In the genomic region with DNA sequence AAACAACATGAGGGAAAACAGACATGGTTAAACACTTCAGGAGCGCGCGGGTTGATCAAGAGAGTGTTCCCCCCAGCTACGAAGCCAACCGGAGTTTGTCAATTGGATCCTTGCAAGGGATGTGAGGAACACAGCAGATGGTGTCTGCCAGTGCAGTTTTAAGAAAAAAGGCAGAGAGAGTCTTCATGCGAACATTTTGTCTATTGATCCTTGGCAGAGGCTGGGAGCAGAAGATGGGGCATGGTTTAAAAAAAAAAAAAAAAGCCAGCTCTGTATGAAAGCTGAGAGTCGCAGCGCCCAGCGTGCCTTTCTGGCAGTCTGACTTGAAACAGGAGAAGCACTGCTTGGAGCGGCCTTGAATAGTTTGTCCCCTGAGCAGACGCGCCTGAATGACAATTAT, we compare ENCODE assay signal across 12 mouse cellular contexts. TPM values are rescaled to one million over a fixed set of nuclear protein-coding genes. Genes with fewer than 3 reads are reported as not detected.
DNase-seq lines count a peak whose midpoint lies in the region; ATAC-seq lines count a peak whose summit lies in the region.
"Had no signal": no experiment of that assay in that cellular context is flagged by ENCODE, and none has a peak within 500 bp of the region (broad histone marks: within the 10 kb centered on the region; RNA-seq: fewer than 3 reads in every experiment).

No protein-coding gene starts in this region.

- H3K9me3 ChIP-seq in forebrain, embryonic 15.5 days, result no peaks in the 10 kb centered on the region
- no peaks in the 10 kb centered on the region for H3K9me3 ChIP-seq in forebrain, embryonic 11.5 days (ENCODE audit: control insufficient read depth, low read length)
- H3K9me3 ChIP-seq in midbrain, embryonic 14.5 days (ENCODE audit: control insufficient read depth, low read length), result no peaks in the 10 kb centered on the region
- H3K9me3 ChIP-seq in midbrain, embryonic 10.5 days (replicated peaks), result peaks cover 4% of the 10 kb centered on the region; the same call in 1 of the 2 replicates
- peaks cover 5% of the 10 kb centered on the region for H3K9me3 ChIP-seq in hindbrain, embryonic 12.5 days (replicated peaks)
- H3K9me3 ChIP-seq: limb, embryonic 15.5 days had no signal

- peak overlapping the region; percentile 42 for H3K27ac ChIP-seq in forebrain, embryonic 15.5 days (replicated peaks)
- H3K27ac ChIP-seq in forebrain, embryonic 11.5 days (ENCODE audit: low read depth, low read length), result no peak overlapping the region
- no peak overlapping the region for H3K27ac ChIP-seq in midbrain, embryonic 14.5 days (replicated peaks; ENCODE audit: low read depth, low read length)
- H3K27ac ChIP-seq in midbrain, embryonic 10.5 days (replicated peaks), result no peak overlapping the region
- no peak overlapping the region for H3K27ac ChIP-seq in hindbrain, embryonic 12.5 days
- H3K27ac ChIP-seq: limb, embryonic 15.5 days had no signal

- H3K27me3 ChIP-seq in forebrain, embryonic 15.5 days, result no peaks in the 10 kb centered on the region
- no peaks in the 10 kb centered on the region for H3K27me3 ChIP-seq in forebrain, embryonic 11.5 days (ENCODE audit: control insufficient read depth, insufficient read depth, low read length)
- H3K27me3 ChIP-seq in midbrain, embryonic 14.5 days (ENCODE audit: control insufficient read depth, insufficient read depth, low read length), result no peaks in the 10 kb centered on the region
- no peaks in the 10 kb centered on the region for H3K27me3 ChIP-seq in midbrain, embryonic 10.5 days (ENCODE audit: low read depth, poor library complexity, severe bottlenecking)
- no peaks in the 10 kb centered on the region for H3K27me3 ChIP-seq in hindbrain, embryonic 12.5 days
- H3K27me3 ChIP-seq: limb, embryonic 15.5 days had no signal

- H3K9ac ChIP-seq in forebrain, embryonic 15.5 days (replicated peaks), result no peak overlapping the region
- H3K9ac ChIP-seq in forebrain, embryonic 11.5 days (ENCODE audit: low read length), result no peak overlapping the region
- no peak overlapping the region for H3K9ac ChIP-seq in midbrain, embryonic 14.5 days (replicated peaks; ENCODE audit: low read length)
- H3K9ac ChIP-seq in hindbrain, embryonic 12.5 days, result no peak overlapping the region
- H3K9ac ChIP-seq: limb, embryonic 15.5 days; lung, embryonic 14.5 days had no signal

- no peak overlapping the region for H3K4me2 ChIP-seq in forebrain, embryonic 15.5 days (replicated peaks)
- H3K4me2 ChIP-seq in forebrain, embryonic 11.5 days (ENCODE audit: low read depth, low read length, severe bottlenecking), result no peak overlapping the region
- H3K4me2 ChIP-seq in midbrain, embryonic 14.5 days (ENCODE audit: low read length), result no peak overlapping the region
- H3K4me2 ChIP-seq in hindbrain, embryonic 12.5 days (replicated peaks), result no peak overlapping the region
- H3K4me2 ChIP-seq: limb, embryonic 15.5 days; lung, embryonic 14.5 days had no signal

- WGBS in forebrain, embryonic 15.5 days, result 50% methylated on average over 12 of the region's 12 CpGs
- WGBS in forebrain, embryonic 11.5 days, result 69% methylated on average over 12 of the region's 12 CpGs
- WGBS in midbrain, embryonic 14.5 days, result 50% methylated on average over 12 of the region's 12 CpGs
- WGBS in midbrain, embryonic 10.5 days, result 67% methylated on average over 12 of the region's 12 CpGs
- WGBS in hindbrain, embryonic 12.5 days, result 53% methylated on average over 12 of the region's 12 CpGs

- H3K4me1 ChIP-seq in forebrain, embryonic 15.5 days, result peaks cover 8% of the 10 kb centered on the region; the same call in 1 of the 2 replicates
- H3K4me1 ChIP-seq in forebrain, embryonic 11.5 days (replicated peaks; ENCODE audit: control insufficient read depth, insufficient read depth, low read length), result no peaks in the 10 kb centered on the region
- no peaks in the 10 kb centered on the region for H3K4me1 ChIP-seq in midbrain, embryonic 14.5 days (ENCODE audit: control insufficient read depth, insufficient read depth, low read length)
- peaks cover 4% of the 10 kb centered on the region; the same call in 1 of the 2 replicates for H3K4me1 ChIP-seq in midbrain, embryonic 10.5 days
- H3K4me1 ChIP-seq in hindbrain, embryonic 12.5 days, result peaks cover 3% of the 10 kb centered on the region; the same call in 1 of the 2 replicates
- H3K4me1 ChIP-seq: limb, embryonic 15.5 days had no signal

- intact Hi-C loops in left cerebral cortex, postnatal 4 days (cut with DNase I), result no loop called here

- DNase-seq in forebrain, embryonic 11.5 days (ENCODE audit: low spot score), result no peak
- peak; percentile 45 for DNase-seq in midbrain, embryonic 14.5 days
- no peak for DNase-seq in midbrain, embryonic 10.5 days (ENCODE audit: low spot score)
- DNase-seq in left cerebral cortex, postnatal 4 days, result peak; percentile 13
- DNase-seq in B cell, adult 2 months, result no peak
- DNase-seq: kidney, adult 2 months; lung, embryonic 14.5 days had no signal

- H3K36me3 ChIP-seq in forebrain, embryonic 15.5 days, result no peaks in the 10 kb centered on the region
- no peaks in the 10 kb centered on the region for H3K36me3 ChIP-seq in forebrain, embryonic 11.5 days (ENCODE audit: control insufficient read depth, insufficient read depth, low read length)
- H3K36me3 ChIP-seq in midbrain, embryonic 14.5 days (ENCODE audit: control insufficient read depth, insufficient read depth, low read length), result no peaks in the 10 kb centered on the region
- no peaks in the 10 kb centered on the region for H3K36me3 ChIP-seq in midbrain, embryonic 10.5 days
- H3K36me3 ChIP-seq in hindbrain, embryonic 12.5 days, result no peaks in the 10 kb centered on the region
- H3K36me3 ChIP-seq: limb, embryonic 15.5 days had no signal

- H3K4me3 ChIP-seq in forebrain, embryonic 15.5 days, result no peak overlapping the region
- H3K4me3 ChIP-seq in forebrain, embryonic 11.5 days (ENCODE audit: low read depth, low read length), result no peak overlapping the region
- no peak overlapping the region for H3K4me3 ChIP-seq in midbrain, embryonic 14.5 days (replicated peaks; ENCODE audit: low read depth, low read length)
- no peak overlapping the region for H3K4me3 ChIP-seq in midbrain, embryonic 10.5 days
- H3K4me3 ChIP-seq in hindbrain, embryonic 12.5 days, result no peak overlapping the region
- H3K4me3 ChIP-seq: limb, embryonic 15.5 days had no signal

- ATAC-seq in forebrain, embryonic 15.5 days (replicated peaks), result peak; percentile 43; the same call in 1 of the 2 replicates
- no peak for ATAC-seq in forebrain, embryonic 11.5 days (replicated peaks; ENCODE audit: low FRiP score)
- no peak for ATAC-seq in midbrain, embryonic 14.5 days (ENCODE audit: low FRiP score, low TSS enrichment)
- ATAC-seq in CD4-positive, CD25-positive, alpha-beta regulatory T cell, adult 4 months, result no peak
- ATAC-seq in hindbrain, embryonic 12.5 days (ENCODE audit: low FRiP score), result no peak
- ATAC-seq: activated CD4-positive, CD25-positive, alpha-beta regulatory T cell, adult 4 months had no signal

RNA-seq across cellular contexts. Expression of a gene that starts 23.3 kb away (rescaled TPM):
- polyA plus RNA-seq in forebrain, embryonic 15.5 days (2015; fragmentation: Nextera tagmentation; extraction: Ambion mirVana), result 51.4 and 51.7 TPM in 2 replicates
- polyA plus RNA-seq in forebrain, embryonic 11.5 days (2014; fragmentation: Nextera tagmentation; extraction: Ambion mirVana), result 58.4 and 65.5 TPM in 2 replicates
- polyA plus RNA-seq in midbrain, embryonic 14.5 days (2014; fragmentation: Nextera tagmentation; extraction: Ambion mirVana), result 57.2 and 62.4 TPM in 2 replicates
- polyA plus RNA-seq in midbrain, embryonic 10.5 days (2016; fragmentation: Nextera tagmentation; extraction: Ambion mirVana), result 73.7 and 73.9 TPM in 2 replicates
- 10 to 100 TPM; 40.0 to 41.7 TPM for total RNA-seq in left cerebral cortex, postnatal 4 days (2021)
- polyA plus RNA-seq in CD4-positive, CD25-positive, alpha-beta regulatory T cell, adult 4 months (2017; shearing (Covaris generic)), result 10 to 100 TPM; 49.8 to 70.8 TPM
- 55.6 and 56.0 TPM in 2 replicates for polyA plus RNA-seq in hindbrain, embryonic 12.5 days (2016; fragmentation: Nextera tagmentation; extraction: Ambion mirVana)

Comparison
In these comparisons a context has a peak if more than half of its experiments do, and no peak if none do; other contexts are left out.
1. DNase-seq: peak in midbrain, embryonic 14.5 days (single experiment) and left cerebral cortex, postnatal 4 days (single experiment); none in forebrain, embryonic 11.5 days (single experiment), midbrain, embryonic 10.5 days (single experiment) and B cell, adult 2 months (0 of 2).